Mouse (Mus musculus) cerebellum, postnatal 10 days (tissue): ENCODE measurements around the gene Hist1h3a.
"Not testable (repeated sequence)": the region's sequence is repeated elsewhere in the genome, so short reads cannot be mapped to it uniquely, and the experiment has no call there.

ENCODE experiments used
- DNase-seq, 2 experiments: peaks; one replicate each; pipeline ENCODE4 v3.0.0; 2021; ENCODE audit warnings: mixed read lengths in 2 of 2

Hist1h3a gene

GRCm38 (mm10) chr13:23761871-23762821 lies at the start of gene Hist1h3a:
TSS of gene Hist1h3a (minus strand) at chr13:23762386.
- peak; percentile 70 to 75 for DNase-seq

GRCm38 (mm10) chr13:23806422-23807052 lies 44.4 kb upstream of the Hist1h3a start, which contains the start of gene Slc17a2:
TSS of gene Slc17a2 (plus strand) at chr13:23806993.
- DNase-seq = peak; percentile 3 to 9

- no peak for DNase-seq
These were observed 42.3 kb upstream of the Hist1h3a start for GRCm38 (mm10) chr13:23804532-23804931.

GRCm38 (mm10) chr13:23799405-23799804 lies 37.2 kb upstream of the Hist1h3a start:
- DNase-seq = no peak

GRCm38 (mm10) chr13:23792520-23792919 lies 30.3 kb upstream of the Hist1h3a start:
- peak; percentile 75 to 83 for DNase-seq

- DNase-seq = no peak
These were observed 16.8 kb upstream of the Hist1h3a start for GRCm38 (mm10) chr13:23779025-23779424.

- DNase-seq = no peak
These were observed 16.2 kb upstream of the Hist1h3a start for GRCm38 (mm10) chr13:23778339-23778738.

- peak; percentile 36 to 54 for DNase-seq
These were observed 10.6 kb upstream of the Hist1h3a start for GRCm38 (mm10) chr13:23772561-23773313.

- DNase-seq = not testable (repeated sequence)
These were observed 7.4 kb upstream of the Hist1h3a start, which contains the start of gene Trim38 for GRCm38 (mm10) chr13:23769613-23770012. TSS of gene Trim38 (plus strand) at chr13:23769913.

- DNase-seq = no peak
These were observed 6.7 kb upstream of the Hist1h3a start for GRCm38 (mm10) chr13:23768834-23769397.

- no peak for DNase-seq
These were observed 4.6 kb upstream of the Hist1h3a start for GRCm38 (mm10) chr13:23766772-23767171.

- DNase-seq = no peak
These were observed 3.0 kb upstream of the Hist1h3a start for GRCm38 (mm10) chr13:23765172-23765513.

- DNase-seq = no peak
These were observed 2.4 kb upstream of the Hist1h3a start for GRCm38 (mm10) chr13:23764324-23765171.

- peak; percentile 90 to 91 for DNase-seq
These were observed 1.6 kb upstream of the Hist1h3a start, which contains the start of gene Hist1h1a for GRCm38 (mm10) chr13:23763586-23764323. TSS of gene Hist1h1a (plus strand) at chr13:23763666.

- DNase-seq = no peak
These were observed 1.0 kb upstream of the Hist1h3a start for GRCm38 (mm10) chr13:23763242-23763585.

GRCm38 (mm10) chr13:23760972-23761864 lies 968 bp downstream of the Hist1h3a start, which contains the start of gene Hist1h4a:
TSS of gene Hist1h4a (minus strand) at chr13:23761230.
- peak; percentile 100 for DNase-seq

- DNase-seq = peak; percentile 32 to 53
These were observed 1.8 kb downstream of the Hist1h3a start for GRCm38 (mm10) chr13:23760240-23760971.

GRCm38 (mm10) chr13:23759916-23760239 lies 2.3 kb downstream of the Hist1h3a start:
- no peak for DNase-seq

- DNase-seq = no peak
These were observed 2.9 kb downstream of the Hist1h3a start for GRCm38 (mm10) chr13:23759251-23759771.
